Mouse (Mus musculus): Measurements from ENCODE around the gene Fiz1. TPM values are rescaled to one million over a fixed set of nuclear protein-coding genes. Genes with fewer than 3 reads are reported as not detected.
"Not testable (repeated sequence)": the region's sequence is repeated elsewhere in the genome, so short reads cannot be mapped to it uniquely, and the experiment has no call there.

Gene Fiz1
- total RNA-seq, 4 experiments from 2014 or later = 18.9 to 25.7 (median 23.3) TPM

DNA sequence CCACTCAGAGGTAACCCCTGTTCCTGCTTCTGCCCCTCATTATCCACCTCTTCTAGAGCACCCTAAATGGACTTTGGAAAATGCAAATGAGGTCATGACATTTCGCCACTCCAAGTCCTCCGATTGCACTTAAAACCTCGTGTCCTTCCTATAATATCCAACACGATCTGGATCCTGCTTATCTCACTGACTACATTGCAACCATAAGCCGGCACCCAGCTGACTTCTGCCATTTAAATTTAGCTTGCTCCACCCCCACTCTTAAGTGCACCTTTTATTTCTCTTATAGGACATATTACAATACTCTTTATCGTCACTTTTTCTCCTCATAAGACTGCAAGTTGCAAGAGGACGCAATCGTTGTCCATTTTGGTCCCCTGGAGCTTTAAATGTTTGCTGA is 23.0 kb upstream of the Fiz1 start:
- DNase-seq = no peak

GRCm38 (mm10) chr7:5037026-5037425 is 22.5 kb upstream of the Fiz1 start:
- DNase-seq = no peak

- DNase-seq = no peak
Measured at GRCm38 (mm10) chr7:5036136-5036535, 21.6 kb upstream of the Fiz1 start.

DNA sequence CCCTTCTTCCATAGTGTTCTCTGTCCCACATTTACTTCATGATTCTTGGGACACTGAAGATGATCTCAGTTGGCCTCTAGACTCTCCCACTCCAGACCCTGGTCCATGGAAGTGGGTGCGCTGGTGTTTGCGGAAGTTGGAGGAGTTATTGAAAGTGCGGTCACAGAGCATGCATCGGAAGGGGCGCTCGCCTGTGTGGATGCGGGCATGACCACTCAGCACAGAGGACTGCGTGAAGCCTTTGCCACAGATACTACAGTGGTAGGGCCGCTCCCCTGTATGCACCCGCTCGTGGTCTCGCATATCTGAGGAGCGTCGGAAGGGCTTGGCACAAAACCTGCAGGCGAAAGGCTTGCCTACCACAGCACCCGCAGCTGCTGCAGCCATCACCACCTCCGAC is 21.1 kb upstream of the Fiz1 start:
- DNase-seq = no peak

GRCm38 (mm10) chr7:5033818-5034217 is 19.3 kb upstream of the Fiz1 start, which contains the start of gene 4632433K11Rik:
Gene 4632433K11Rik, plus strand, starts transcription at chr7:5034118.
- no peak for DNase-seq

DNA sequence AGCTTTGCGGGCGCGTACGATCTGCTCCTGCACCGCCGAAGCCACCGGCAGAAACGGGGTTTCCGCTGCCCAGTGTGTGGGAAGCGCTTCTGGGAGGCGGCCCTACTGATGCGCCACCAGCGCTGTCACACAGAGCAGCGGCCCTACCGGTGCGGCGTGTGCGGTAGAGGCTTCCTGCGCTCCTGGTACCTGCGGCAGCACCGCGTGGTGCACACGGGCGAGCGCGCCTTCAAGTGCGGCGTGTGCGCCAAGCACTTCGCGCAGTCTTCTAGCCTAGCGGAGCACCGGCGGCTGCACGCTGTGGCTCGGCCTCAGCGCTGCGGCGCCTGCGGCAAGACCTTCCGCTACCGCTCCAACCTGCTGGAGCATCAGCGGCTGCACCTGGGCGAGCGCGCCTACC is 17.0 kb upstream of the Fiz1 start:
- DNase-seq = no peak

- DNase-seq = no peak
Measured at GRCm38 (mm10) chr7:5030554-5031275, 16.2 kb upstream of the Fiz1 start.

- no peak for DNase-seq
Measured at GRCm38 (mm10) chr7:5029946-5030345, 15.4 kb upstream of the Fiz1 start.

- no peak for DNase-seq
Measured at GRCm38 (mm10) chr7:5029543-5029942, 15.0 kb upstream of the Fiz1 start.

DNA sequence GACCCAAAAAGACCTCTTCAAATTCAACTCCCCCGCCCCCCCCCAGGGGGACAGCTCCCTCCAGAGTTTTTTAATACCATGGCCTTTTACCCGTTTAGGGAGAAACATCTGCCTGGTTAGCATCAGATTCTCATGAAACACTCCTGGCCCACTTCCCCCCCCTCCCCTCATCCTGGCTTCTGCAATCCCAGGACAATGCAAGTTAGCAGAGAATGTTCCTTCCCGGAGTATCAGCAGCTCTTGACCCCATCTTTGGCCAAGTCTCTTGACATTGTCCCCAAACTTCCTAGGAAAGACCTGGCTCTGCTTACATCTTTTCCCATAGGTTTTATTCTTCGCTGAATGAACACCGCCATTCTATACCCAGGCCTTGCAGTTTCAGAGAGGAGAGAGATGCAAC is 6.7 kb upstream of the Fiz1 start:
- DNase-seq = no peak

GRCm38 (mm10) chr7:5020685-5021084 is 6.2 kb upstream of the Fiz1 start:
- DNase-seq = no peak

DNA sequence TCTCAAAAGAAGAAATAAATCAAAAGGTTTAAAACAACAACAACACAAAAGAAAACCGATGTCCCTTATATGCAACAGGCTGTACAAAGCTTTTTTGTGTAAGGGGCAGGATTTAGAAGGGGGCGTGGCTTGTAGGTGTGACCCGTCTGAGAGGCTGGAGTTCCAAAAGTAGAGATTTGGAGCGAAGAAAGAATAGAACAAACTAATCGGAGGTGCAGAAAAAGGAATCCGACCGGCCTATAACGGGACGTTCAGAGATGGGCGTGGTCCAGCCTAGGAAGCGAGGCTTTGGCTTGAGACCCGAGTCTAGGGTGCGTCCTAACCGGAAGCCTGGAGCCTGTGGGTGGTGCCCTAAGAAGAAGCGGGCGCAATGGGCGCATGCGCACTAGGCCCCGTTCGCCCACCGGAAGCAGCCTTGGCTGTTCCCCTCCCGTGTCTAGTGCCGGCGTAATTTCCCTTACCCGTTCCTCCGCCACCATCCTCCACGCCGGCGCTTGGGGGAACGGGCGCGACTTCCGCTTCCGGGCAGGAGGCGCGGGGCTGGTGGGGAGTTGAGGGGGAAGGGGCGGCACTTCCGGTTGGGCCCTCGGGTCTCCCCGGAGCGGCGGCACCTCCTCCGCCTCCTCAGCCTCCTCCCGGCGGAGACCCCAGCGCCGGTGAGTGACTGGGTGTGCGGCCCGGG is 5.6 kb upstream of the Fiz1 start, which contains the start of the genes Zfp865 and Ccdc106:
Gene Zfp865, plus strand, starts transcription at position 377 of the 682 bp plus-strand sequence.
Gene Ccdc106, plus strand, starts transcription at position 554 of the 682 bp plus-strand sequence.
- peak; percentile 99 for DNase-seq

GRCm38 (mm10) chr7:5019576-5019975 is 5.1 kb upstream of the Fiz1 start:
- DNase-seq = not testable (repeated sequence)

GRCm38 (mm10) chr7:5017931-5018330 is 3.4 kb upstream of the Fiz1 start:
- DNase-seq = no peak

DNA sequence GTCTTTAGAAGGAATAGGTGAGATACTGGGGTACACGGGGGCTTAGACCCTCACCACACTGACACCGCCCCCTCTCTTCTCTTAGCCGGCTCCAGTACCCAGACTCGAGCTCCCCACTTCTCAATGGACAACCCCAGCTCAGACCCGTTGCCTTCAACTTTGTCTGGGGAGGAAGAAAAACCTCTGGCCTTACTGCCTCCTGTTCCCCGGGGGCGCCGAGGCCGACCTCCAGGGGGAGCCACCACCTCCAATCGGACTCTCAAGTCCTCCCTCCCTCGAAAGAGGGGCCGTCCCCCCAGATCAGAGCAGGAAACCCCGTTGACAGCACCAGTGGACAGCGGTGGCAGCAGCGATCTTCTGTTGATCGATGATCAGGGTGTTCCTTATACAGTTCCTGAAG is 2.9 kb upstream of the Fiz1 start:
- no peak for DNase-seq

DNA sequence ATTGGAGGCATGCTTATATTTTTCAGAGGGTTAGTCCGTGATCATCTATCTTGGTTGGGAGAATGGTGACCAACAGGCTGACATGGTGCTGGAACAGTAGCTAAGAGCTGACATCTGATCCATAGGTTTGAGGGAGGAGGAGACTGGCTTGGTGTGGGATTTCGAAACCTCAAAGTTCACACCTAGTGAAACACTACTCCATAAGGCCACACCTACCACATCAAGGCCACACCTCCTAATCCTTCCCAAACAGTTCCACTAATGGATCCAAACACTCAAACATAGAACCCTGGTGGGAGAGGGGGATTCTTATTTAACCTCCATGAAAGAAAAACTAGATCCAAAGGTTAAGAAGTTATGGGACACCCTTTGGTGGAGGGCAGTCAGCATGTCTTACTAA is 2.4 kb upstream of the Fiz1 start:
- no peak for DNase-seq

- DNase-seq = no peak
Measured at GRCm38 (mm10) chr7:5016057-5016456, 1.6 kb upstream of the Fiz1 start.

- peak; percentile 89 for DNase-seq
Measured at GRCm38 (mm10) chr7:5015118-5016001, 863 bp upstream of the Fiz1 start, which contains the start of gene Gm44973. Gene Gm44973, plus strand, starts transcription at chr7:5015496.

- DNase-seq = no peak
Measured at GRCm38 (mm10) chr7:5012681-5013513, 1.6 kb downstream of the Fiz1 start.

DNA sequence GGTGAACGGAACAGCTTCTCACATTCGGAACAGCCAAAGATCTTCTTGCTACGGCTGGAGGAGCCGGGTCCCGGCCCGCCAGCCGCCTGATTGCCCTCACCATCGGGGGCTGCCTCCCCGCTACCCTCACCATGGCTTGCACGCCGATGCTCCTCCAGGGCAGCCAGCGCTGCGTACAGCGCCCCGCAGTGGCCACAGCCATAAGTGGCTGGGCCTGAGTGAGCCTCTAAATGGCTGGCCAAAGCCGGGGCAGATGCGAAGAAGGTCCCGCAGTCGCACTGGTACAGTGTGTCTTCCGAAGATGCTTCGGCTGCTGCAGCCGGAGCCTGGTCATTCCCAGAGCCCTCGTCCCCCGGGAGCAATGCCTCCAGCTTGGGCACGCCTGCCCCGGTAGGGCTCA is 6.3 kb downstream of the Fiz1 start:
- no peak for DNase-seq

- not testable (repeated sequence) for DNase-seq
Measured at GRCm38 (mm10) chr7:5002876-5003275, 11.6 kb downstream of the Fiz1 start.

DNA sequence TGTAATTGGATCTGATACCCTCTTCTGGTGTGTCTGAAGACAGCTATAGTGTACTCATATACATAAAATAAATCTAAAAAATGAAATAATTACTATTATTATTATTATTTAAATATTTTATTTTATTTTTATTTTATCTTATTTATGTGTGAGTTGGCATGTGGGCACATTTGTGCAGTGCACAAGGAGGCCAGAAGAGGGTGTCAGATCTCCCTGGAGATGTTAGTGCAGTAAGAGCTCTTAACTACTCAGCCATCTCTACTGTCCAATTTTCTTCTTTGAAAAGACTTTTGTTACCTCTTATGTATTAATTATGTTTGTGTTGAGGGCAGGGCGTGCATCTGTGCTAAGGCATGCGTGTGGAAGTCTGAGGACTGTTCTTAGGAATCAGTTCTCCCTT is 14.6 kb downstream of the Fiz1 start:
- DNase-seq = no peak

Data from adrenal gland, adult 8-10 months (tissue).